Mouse (Mus musculus) spleen, adult 12 weeks (tissue): ENCODE measurements at regions not wholly inside any gene's neighbourhood (a gene's known extent, or its start where the extent isn't known, plus 50 kb on each side); places are given as distances from the start of the nearest gene placed in this dataset.

ENCODE experiments used
- DNase-seq: peaks from one replicate; pipeline ENCODE4 v3.0.0; 2022; ENCODE audit warnings: low spot score

- DNase-seq, result no peak
These were observed 186.6 kb upstream of the Sp8 start for GRCm38 (mm10) chr12:118659240-118660120.

GRCm38 (mm10) chr12:118650483-118651160, 195.5 kb upstream of the Sp8 start:
- no peak for DNase-seq

- DNase-seq, result no peak
These were observed 196.7 kb upstream of the Sp8 start for GRCm38 (mm10) chr12:118649323-118649973.

GRCm38 (mm10) chr12:118648673-118649072, 197.5 kb upstream of the Sp8 start:
- no peak for DNase-seq

- no peak for DNase-seq
These were observed 198.7 kb upstream of the Sp8 start for GRCm38 (mm10) chr12:118647270-118648042.

GRCm38 (mm10) chr12:118640925-118641324, 205.2 kb upstream of the Sp8 start:
- no peak for DNase-seq

GRCm38 (mm10) chr12:118637214-118637613, 208.9 kb upstream of the Sp8 start:
- DNase-seq, result no peak

- no peak for DNase-seq
These were observed 210.7 kb upstream of the Sp8 start for GRCm38 (mm10) chr12:118635456-118635855.

- no peak for DNase-seq
These were observed 215.8 kb upstream of the Sp8 start for GRCm38 (mm10) chr12:118630373-118630772.

- DNase-seq, result no peak
These were observed 224.2 kb upstream of the Sp8 start for GRCm38 (mm10) chr12:118621697-118622485.

GRCm38 (mm10) chr12:118620847-118621636, 225.1 kb upstream of the Sp8 start:
- no peak for DNase-seq

- DNase-seq, result no peak
These were observed 249.1 kb upstream of the Sp8 start for GRCm38 (mm10) chr12:118597015-118597414.

- no peak for DNase-seq
These were observed 251.2 kb upstream of the Sp8 start for GRCm38 (mm10) chr12:118594781-118595574.

GRCm38 (mm10) chr12:118583829-118584628, 262.1 kb upstream of the Sp8 start:
- DNase-seq, result no peak

- DNase-seq, result no peak
These were observed 268.6 kb upstream of the Sp4 start for GRCm38 (mm10) chr12:118569811-118570210.

- no peak for DNase-seq
These were observed 265.4 kb upstream of the Sp4 start for GRCm38 (mm10) chr12:118566681-118567080.

- DNase-seq, result no peak
These were observed 263.3 kb upstream of the Sp4 start for GRCm38 (mm10) chr12:118564394-118565112.

GRCm38 (mm10) chr12:118562226-118562625, 261.0 kb upstream of the Sp4 start:
- DNase-seq, result no peak
